Mouse (Mus musculus): ENCODE data around the gene Olfr68. TPM values are rescaled to one million over a fixed set of nuclear protein-coding genes. Genes with fewer than 3 reads are reported as not detected.

The Olfr68 gene
- polyA plus RNA-seq, 1 experiment from 2014 or later: not detected

DNA sequence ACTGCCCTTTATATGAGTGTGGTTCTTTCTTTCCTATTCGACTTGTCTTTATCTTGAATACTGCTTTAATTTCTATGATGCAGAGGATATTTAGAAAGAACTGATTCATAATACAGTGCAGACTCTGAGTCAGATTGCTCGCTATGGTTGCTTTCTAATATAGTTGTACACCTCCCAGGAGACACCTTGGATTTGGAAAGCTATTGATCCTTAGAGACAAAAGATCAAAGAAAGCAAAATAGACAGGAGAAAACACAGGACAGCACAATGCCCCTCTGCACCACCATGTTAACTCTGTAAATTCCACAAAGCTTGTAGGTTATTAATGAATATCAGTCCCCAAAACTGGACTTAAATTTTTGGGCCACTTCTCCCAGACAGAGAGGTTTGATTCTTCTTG, 34.7 kb downstream of the Olfr68 start, which contains the start of gene Olfr629:
TSS of gene Olfr629 (minus strand) at position 101 of the 400 bp plus-strand sequence.
- Histone ChIP-seq H3K27ac (no peak within 1 kb of the TSS), H3K9me3 (no peaks in the 10 kb centered on the region; the same call in 1 of the 2 replicates), H3K36me3 (replicated peaks) (no peaks in the 10 kb centered on the region), H3K4me1 (no peaks in the 10 kb centered on the region), H3K4me2 (no peak within 1 kb of the TSS), H3K9ac (no peak within 1 kb of the TSS), H3K27me3 (replicated peaks) (no peaks in the 10 kb centered on the region), H3K4me3 (no peak within 1 kb of the TSS)
- 74% methylated on average over 2 of the region's 2 CpGs for WGBS
- ATAC-seq (replicated peaks): no peak

GRCm38 (mm10) chr7:103730074-103730473, 49.4 kb downstream of the Olfr68 start, which contains the start of gene Olfr628:
Gene Olfr628, plus strand, starts transcription at chr7:103730374.
- H3K9ac ChIP-seq: no peak within 1 kb of the TSS
- H3K4me3 ChIP-seq: no peak within 1 kb of the TSS
- no peaks in the 10 kb centered on the region for H3K27me3 ChIP-seq (replicated peaks)
- no peak within 1 kb of the TSS for H3K4me2 ChIP-seq
- H3K4me1 ChIP-seq: no peaks in the 10 kb centered on the region
- H3K9me3 ChIP-seq: no peaks in the 10 kb centered on the region
- WGBS: 90% methylated on average over 1 of the region's 1 CpGs
- no peaks in the 10 kb centered on the region for H3K36me3 ChIP-seq (replicated peaks)
- no peak within 1 kb of the TSS for H3K27ac ChIP-seq
- no peak for ATAC-seq (replicated peaks)

Other genes starting within 250 kb of the Olfr68 start
- not detected in 2 replicates for gene Olfr612, start 237.0 kb downstream of the Olfr68 start, polyA plus RNA-seq (2015; fragmentation: Nextera tagmentation; extraction: Ambion mirVana)
- not detected in 2 replicates for gene Olfr613, start 231.6 kb downstream of the Olfr68 start, polyA plus RNA-seq (2015; fragmentation: Nextera tagmentation; extraction: Ambion mirVana)
- gene Olfr615, start 223.6 kb downstream of the Olfr68 start, polyA plus RNA-seq (2015; fragmentation: Nextera tagmentation; extraction: Ambion mirVana): not detected in 2 replicates
- gene Olfr616, start 210.6 kb downstream of the Olfr68 start, polyA plus RNA-seq (2015; fragmentation: Nextera tagmentation; extraction: Ambion mirVana): not detected in 2 replicates
- gene Olfr617, start 206.6 kb downstream of the Olfr68 start, polyA plus RNA-seq (2015; fragmentation: Nextera tagmentation; extraction: Ambion mirVana): not detected in 2 replicates
- 0.18 TPM in 1 of 2 replicates, not detected in the other for gene Olfr618, start 189.6 kb downstream of the Olfr68 start, polyA plus RNA-seq (2015; fragmentation: Nextera tagmentation; extraction: Ambion mirVana)
- gene Olfr619, start 179.1 kb downstream of the Olfr68 start, polyA plus RNA-seq (2015; fragmentation: Nextera tagmentation; extraction: Ambion mirVana): not detected in 2 replicates
- gene Olfr620, start 167.2 kb downstream of the Olfr68 start, polyA plus RNA-seq (2015; fragmentation: Nextera tagmentation; extraction: Ambion mirVana): not detected in 2 replicates
- gene Olfr622, start 137.0 kb downstream of the Olfr68 start, polyA plus RNA-seq (2015; fragmentation: Nextera tagmentation; extraction: Ambion mirVana): not detected in 2 replicates
- gene Olfr623, start 116.0 kb downstream of the Olfr68 start, polyA plus RNA-seq (2015; fragmentation: Nextera tagmentation; extraction: Ambion mirVana): not detected in 2 replicates
- gene Olfr624, start 108.5 kb downstream of the Olfr68 start, polyA plus RNA-seq (2015; fragmentation: Nextera tagmentation; extraction: Ambion mirVana): 0.05 TPM in 1 of 2 replicates, not detected in the other
- not detected in 2 replicates for gene Olfr625-ps1, start 97.0 kb downstream of the Olfr68 start, polyA plus RNA-seq (2015; fragmentation: Nextera tagmentation; extraction: Ambion mirVana)
- gene Olfr243, start 65.0 kb downstream of the Olfr68 start, polyA plus RNA-seq (2015; fragmentation: Nextera tagmentation; extraction: Ambion mirVana): not detected in 2 replicates
- gene Olfr628, start 49.3 kb downstream of the Olfr68 start, polyA plus RNA-seq (2015; fragmentation: Nextera tagmentation; extraction: Ambion mirVana): not detected in 2 replicates
- gene Olfr629, start 34.8 kb downstream of the Olfr68 start, polyA plus RNA-seq (2015; fragmentation: Nextera tagmentation; extraction: Ambion mirVana): not detected in 2 replicates
- not detected in 2 replicates for gene Olfr630, start 22.4 kb downstream of the Olfr68 start, polyA plus RNA-seq (2015; fragmentation: Nextera tagmentation; extraction: Ambion mirVana)
- gene Olfr69, start 8.1 kb downstream of the Olfr68 start, polyA plus RNA-seq (2015; fragmentation: Nextera tagmentation; extraction: Ambion mirVana): not detected in 2 replicates
- not detected in 2 replicates for gene Olfr67, start 12.1 kb upstream of the Olfr68 start, polyA plus RNA-seq (2015; fragmentation: Nextera tagmentation; extraction: Ambion mirVana)
- gene Hbb-bt, start 34.3 kb upstream of the Olfr68 start, polyA plus RNA-seq (2015; fragmentation: Nextera tagmentation; extraction: Ambion mirVana): 1,363 and 1,680 TPM in 2 replicates
- gene Hbb-bs, start 48.4 kb upstream of the Olfr68 start, polyA plus RNA-seq (2015; fragmentation: Nextera tagmentation; extraction: Ambion mirVana): 4,007 and 5,156 TPM in 2 replicates
- gene Hbb-bh2, start 60.8 kb upstream of the Olfr68 start, polyA plus RNA-seq (2015; fragmentation: Nextera tagmentation; extraction: Ambion mirVana): not detected in 2 replicates
- 1.8 and 2.5 TPM in 2 replicates for gene Hbb-bh1, start 63.5 kb upstream of the Olfr68 start, polyA plus RNA-seq (2015; fragmentation: Nextera tagmentation; extraction: Ambion mirVana)
- 155 and 221 TPM in 2 replicates for gene Hbb-y, start 73.5 kb upstream of the Olfr68 start, polyA plus RNA-seq (2015; fragmentation: Nextera tagmentation; extraction: Ambion mirVana)
- not detected in 2 replicates for gene Olfr66, start 106.6 kb upstream of the Olfr68 start, polyA plus RNA-seq (2015; fragmentation: Nextera tagmentation; extraction: Ambion mirVana)
- not detected in 2 replicates for gene Olfr64, start 114.8 kb upstream of the Olfr68 start, polyA plus RNA-seq (2015; fragmentation: Nextera tagmentation; extraction: Ambion mirVana)
- not detected in 2 replicates for gene Olfr65, start 123.8 kb upstream of the Olfr68 start, polyA plus RNA-seq (2015; fragmentation: Nextera tagmentation; extraction: Ambion mirVana)
- not detected in 2 replicates for gene Olfr631, start 149.1 kb upstream of the Olfr68 start, polyA plus RNA-seq (2015; fragmentation: Nextera tagmentation; extraction: Ambion mirVana)
- gene Olfr632, start 154.6 kb upstream of the Olfr68 start, polyA plus RNA-seq (2015; fragmentation: Nextera tagmentation; extraction: Ambion mirVana): not detected in 2 replicates
- not detected in 2 replicates for gene Olfr633, start 164.7 kb upstream of the Olfr68 start, polyA plus RNA-seq (2015; fragmentation: Nextera tagmentation; extraction: Ambion mirVana)
- gene Olfr635, start 191.5 kb upstream of the Olfr68 start, polyA plus RNA-seq (2015; fragmentation: Nextera tagmentation; extraction: Ambion mirVana): 0.01 and 0.03 TPM in 2 replicates
- gene Olfr638, start 219.0 kb upstream of the Olfr68 start, polyA plus RNA-seq (2015; fragmentation: Nextera tagmentation; extraction: Ambion mirVana): not detected in 2 replicates
- 0.04 TPM in 1 of 2 replicates, not detected in the other for gene Olfr639, start 237.6 kb upstream of the Olfr68 start, polyA plus RNA-seq (2015; fragmentation: Nextera tagmentation; extraction: Ambion mirVana)
- not detected in 2 replicates for gene Olfr640, start 245.9 kb upstream of the Olfr68 start, polyA plus RNA-seq (2015; fragmentation: Nextera tagmentation; extraction: Ambion mirVana)